Mouse (Mus musculus): ENCODE measurements around the gene Cd300ld5.
"Not testable (repeated sequence)": the region's sequence is repeated elsewhere in the genome, so short reads cannot be mapped to it uniquely, and the experiment has no call there.

Cd300ld5 gene

DNA sequence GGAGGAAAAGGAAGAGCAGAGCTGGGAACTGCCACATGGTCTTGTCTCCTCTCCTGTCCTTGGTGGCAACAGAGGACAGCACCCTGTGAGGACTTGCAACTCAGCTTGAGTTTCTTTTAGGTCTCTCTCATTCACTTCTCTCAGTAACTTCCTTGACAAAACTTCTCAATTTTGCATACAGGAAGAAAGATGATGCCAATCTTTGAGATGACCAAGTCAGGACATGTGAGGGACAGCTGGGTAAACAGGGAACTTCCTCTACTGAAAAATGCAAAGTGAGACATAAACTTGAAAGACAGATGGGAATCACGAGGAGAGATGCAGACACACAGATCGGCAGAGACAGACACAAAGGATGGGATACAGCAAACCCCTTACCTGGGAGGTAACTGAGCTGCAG is 10.7 kb upstream of the Cd300ld5 start, which contains the start of gene Cd300ld3:
Gene Cd300ld3, minus strand, starts transcription at position 151 of the 400 bp plus-strand sequence.
- no peak for DNase-seq (ENCODE audit: low spot score)

DNA sequence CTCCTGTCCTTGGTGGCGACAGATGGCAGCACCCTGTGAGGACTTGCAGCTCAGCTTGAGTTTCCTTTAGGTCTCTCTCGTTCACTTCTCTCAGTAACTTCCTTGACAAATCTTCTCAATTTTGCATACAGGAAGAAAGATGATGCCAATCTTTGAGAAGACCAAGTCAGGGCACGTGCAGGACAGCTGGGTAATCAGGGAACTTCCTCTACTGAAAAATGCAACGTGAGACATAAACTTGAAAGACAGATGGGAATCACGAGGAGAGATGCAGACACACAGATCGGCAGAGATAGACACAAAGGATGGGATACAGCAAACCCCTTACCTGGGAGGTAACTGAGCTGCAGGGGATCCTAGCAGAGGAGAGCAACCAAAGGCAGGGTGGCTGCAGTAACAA is 10.7 kb downstream of the Cd300ld5 start, which contains the start of gene Cd300ld4:
Gene Cd300ld4, minus strand, starts transcription at position 101 of the 400 bp plus-strand sequence.
- DNase-seq (ENCODE audit: low spot score), result not testable (repeated sequence)

DNA sequence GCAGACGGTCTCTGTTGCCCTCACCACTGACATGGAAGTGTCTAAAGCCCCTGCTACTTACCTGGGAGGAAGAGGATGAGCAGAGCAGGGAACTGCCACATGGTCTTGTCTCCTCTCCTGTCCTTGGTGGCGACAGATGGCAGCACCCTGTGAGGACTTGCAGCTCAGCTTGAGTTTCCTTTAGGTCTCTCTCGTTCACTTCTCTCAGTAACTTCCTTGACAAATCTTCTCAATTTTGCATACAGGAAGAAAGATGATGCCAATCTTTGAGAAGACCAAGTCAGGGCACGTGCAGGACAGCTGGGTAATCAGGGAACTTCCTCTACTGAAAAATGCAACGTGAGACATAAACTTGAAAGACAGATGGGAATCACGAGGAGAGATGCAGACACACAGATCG is 21.5 kb downstream of the Cd300ld5 start, which contains the start of gene Cd300ld2:
Gene Cd300ld2, minus strand, starts transcription at position 101 of the 400 bp plus-strand sequence.
- DNase-seq (ENCODE audit: low spot score), result not testable (repeated sequence)

DNA sequence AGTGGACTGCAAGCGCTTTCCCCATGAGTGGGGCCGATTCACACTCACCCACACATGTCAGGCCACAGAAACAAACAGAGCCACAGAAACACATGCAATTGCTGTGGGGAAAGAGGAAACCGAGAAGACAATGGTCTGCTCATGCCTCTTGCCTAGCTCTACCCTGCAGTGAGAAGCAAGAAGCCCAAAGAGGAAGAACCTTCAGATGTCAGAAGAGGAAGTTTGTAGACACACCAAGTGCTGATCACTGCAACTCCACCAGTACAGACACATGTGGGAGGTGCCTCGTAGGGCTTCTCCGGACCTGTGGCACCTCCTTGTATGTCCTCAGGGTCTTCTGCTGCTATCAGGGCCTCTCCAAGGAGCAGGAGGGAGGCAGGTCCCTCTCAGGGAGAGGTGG is 33.5 kb downstream of the Cd300ld5 start:
- DNase-seq (ENCODE audit: low spot score), result no peak

DNA sequence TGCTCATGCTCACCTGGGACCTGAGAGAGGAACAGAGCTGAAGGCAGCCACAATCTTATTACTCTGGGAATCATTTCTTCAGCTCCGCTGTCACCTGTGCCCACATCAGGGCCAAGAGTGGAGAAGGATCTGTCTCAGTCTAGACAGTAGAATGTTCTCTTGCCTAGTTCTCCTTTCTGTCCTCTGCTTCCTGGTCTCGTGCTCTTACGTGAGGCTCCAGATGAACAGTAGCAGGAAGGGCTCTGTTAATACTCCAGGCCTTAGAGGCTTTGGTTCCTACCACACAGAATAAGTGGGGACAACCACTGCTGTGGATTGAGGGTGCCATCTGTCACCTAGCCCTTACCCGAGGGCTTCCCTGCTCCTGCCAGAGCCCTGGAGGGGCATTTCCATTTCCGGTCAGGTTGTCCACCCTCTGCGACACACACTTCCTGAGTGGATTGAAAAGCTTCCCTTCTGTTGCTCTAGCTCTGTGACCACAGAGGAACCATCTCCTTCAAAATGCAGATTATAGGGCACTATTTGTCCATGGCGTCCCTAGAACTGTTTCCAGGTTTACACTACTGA is 36.0 kb downstream of the Cd300ld5 start, which contains the start of gene Cd300c2:
Gene Cd300c2, minus strand, starts transcription at position 407 of the 567 bp plus-strand sequence.
- DNase-seq (ENCODE audit: low spot score), result no peak

DNA sequence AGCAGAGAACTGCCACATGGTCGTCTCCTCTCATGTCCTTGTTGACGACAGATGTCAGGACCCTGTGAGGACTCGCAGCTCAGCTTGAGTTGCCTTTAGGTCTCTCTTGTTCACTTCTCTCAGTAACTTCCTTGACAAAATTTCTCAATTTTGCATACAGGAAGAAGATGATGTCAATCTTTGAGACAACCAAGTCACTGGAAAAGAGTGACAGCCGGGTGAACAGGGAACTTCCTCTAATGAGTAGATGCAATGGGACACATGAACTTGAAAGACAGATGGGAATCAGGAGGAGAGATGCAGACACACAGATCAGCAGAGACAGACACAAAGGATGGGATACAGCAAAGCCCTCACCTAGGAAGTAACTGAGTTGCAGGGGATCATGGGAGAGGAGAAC is 47.8 kb downstream of the Cd300ld5 start, which contains the start of gene Cd300ld:
Gene Cd300ld, minus strand, starts transcription at position 130 of the 400 bp plus-strand sequence.
- no peak for DNase-seq (ENCODE audit: low spot score)

DNA sequence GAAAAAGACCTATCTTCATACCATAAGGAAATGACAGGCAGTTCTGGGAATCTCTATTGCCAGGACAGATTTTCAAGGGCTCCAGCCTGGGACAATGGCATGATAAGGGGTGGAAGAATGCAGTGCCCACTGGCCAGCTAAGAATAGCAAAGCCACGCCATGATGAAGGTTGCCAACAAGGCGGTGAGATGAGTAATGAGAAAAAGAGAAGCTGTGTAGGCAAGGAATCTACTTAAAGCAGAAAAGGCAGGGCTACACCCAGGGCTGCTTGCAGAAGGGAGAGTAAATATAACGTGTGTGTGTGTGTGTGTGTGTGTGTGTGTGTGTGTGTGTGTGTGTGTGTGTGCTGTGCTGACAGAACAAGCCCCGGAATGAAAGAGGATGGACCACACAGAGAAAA is 55.7 kb downstream of the Cd300ld5 start:
- no peak for DNase-seq (ENCODE audit: low spot score)
